Mouse (Mus musculus): ENCODE results near the gene Cux1.

DNA sequence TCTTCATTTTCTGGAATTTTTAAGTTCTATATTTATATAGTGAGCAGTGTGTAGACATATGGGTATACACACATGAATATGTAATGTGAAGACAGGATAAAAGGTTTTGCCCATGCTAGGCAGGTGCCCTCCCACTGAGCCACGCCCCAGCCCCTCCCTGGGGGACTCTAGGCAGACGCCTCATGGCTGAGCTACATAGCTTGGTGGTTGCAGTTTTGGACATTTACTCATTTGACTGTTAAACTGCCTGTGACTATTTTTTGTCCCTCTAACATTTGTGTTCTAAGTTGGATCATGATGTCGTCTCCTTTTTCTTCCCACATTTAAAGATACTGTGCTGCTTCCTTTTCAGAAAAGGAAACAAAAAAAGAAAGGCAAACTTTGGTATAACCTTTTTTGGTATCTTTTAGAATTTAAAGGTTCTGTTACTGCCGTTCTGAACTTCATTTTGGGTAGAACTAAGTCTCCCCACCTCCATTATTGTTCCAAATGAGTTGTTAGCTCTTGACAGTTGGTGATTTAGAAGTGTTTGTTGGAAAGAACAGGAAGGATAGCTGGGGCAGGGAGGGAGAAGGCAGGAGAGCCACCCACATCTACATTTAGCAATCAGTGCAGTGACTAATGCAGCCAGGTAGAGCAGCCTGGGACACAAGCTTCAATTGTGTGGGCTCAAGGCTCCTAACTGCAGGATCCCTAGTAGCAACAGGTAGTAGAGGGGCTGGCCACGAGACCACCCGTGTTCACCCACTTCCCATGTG is 204.6 kb downstream of the Cux1 start:
- TF ChIP-seq CTCF (conservative IDR thresholded peaks at IDR 0.05; ENCODE audit: insufficient read depth, insufficient read length, low read depth, low read length): no peak
- no peak for TF ChIP-seq POLR2A (IDR thresholded peaks at IDR 0.05; ENCODE audit: low read depth, low read length)
